Mouse (Mus musculus): ENCODE results near the gene Cped1.
"Not testable (repeated sequence)": the region's sequence is repeated elsewhere in the genome, so short reads cannot be mapped to it uniquely, and the experiment has no call there.

Gene Cped1

GRCm38 (mm10) chr6:22026761-22027594, 41.3 kb downstream of the Cped1 start:
- Histone ChIP-seq H3K36me3 (ENCODE audit: control insufficient read depth, insufficient read depth, low read length, poor library complexity, severe bottlenecking) (no peaks in the 10 kb centered on the region), H3K27me3 (ENCODE audit: control insufficient read depth, insufficient read depth, low read length, poor library complexity, severe bottlenecking) (no peaks in the 10 kb centered on the region)
- no peak for DNase-seq (ENCODE audit: low read depth, low spot score)

DNA sequence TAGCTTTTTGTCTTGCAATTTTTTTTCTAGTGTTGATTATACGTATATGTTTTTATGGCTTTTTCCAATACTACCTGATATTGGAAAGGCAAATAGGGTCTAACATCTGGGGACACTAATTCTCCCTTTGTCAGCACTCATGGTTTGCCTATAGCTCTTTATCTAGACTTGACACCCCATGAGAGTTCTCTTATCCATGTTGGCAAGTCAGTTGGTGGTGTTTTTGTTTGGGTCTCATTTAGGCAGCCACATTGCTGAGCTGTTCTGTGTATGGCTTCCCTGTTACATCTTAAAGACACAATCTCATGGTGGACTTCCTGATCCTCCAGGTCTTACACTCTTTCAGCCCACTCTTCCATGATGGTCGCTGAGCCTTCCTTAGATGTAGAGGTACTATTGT, 42.1 kb downstream of the Cped1 start:
- Histone ChIP-seq H3K36me3 (ENCODE audit: control insufficient read depth, insufficient read depth, low read length, poor library complexity, severe bottlenecking) (no peaks in the 10 kb centered on the region), H3K27me3 (ENCODE audit: control insufficient read depth, insufficient read depth, low read length, poor library complexity, severe bottlenecking) (no peaks in the 10 kb centered on the region)
- DNase-seq (ENCODE audit: low read depth, low spot score), result no peak

DNA sequence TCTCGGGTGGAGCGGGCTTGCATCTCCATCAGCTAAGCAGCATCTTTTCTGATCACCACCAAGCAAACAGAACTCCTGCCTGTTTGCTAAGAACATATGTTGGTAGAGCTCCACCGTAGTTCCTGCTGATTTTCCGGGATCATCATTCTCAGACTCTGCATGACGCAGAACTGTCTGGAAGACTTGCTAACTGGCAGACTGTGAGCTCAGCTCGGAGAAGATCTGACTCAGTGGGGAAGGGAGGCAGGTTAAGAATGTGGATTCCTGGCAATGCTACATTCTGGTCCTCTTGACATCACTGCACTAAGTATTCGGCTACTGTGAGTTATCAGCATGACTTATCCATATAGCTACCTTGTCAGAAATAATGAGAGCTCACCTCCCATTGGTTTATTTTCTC, 44.7 kb downstream of the Cped1 start:
- no peak for DNase-seq (ENCODE audit: low read depth, low spot score)
- H3K27me3 ChIP-seq (ENCODE audit: control insufficient read depth, insufficient read depth, low read length, poor library complexity, severe bottlenecking), result no peaks in the 10 kb centered on the region

GRCm38 (mm10) chr6:22033188-22033587, 47.5 kb downstream of the Cped1 start:
- H3K27me3 ChIP-seq (ENCODE audit: control insufficient read depth, insufficient read depth, low read length, poor library complexity, severe bottlenecking), result no peaks in the 10 kb centered on the region
- DNase-seq (ENCODE audit: low read depth, low spot score), result no peak
- H3K36me3 ChIP-seq (ENCODE audit: control insufficient read depth, insufficient read depth, low read length, poor library complexity, severe bottlenecking), result no peaks in the 10 kb centered on the region

More for the DNA sequence above, 44.7 kb downstream of the Cped1 start:
- no peaks in the 10 kb centered on the region for H3K36me3 ChIP-seq (ENCODE audit: control insufficient read depth, insufficient read depth, low read length, poor library complexity, severe bottlenecking)

DNA sequence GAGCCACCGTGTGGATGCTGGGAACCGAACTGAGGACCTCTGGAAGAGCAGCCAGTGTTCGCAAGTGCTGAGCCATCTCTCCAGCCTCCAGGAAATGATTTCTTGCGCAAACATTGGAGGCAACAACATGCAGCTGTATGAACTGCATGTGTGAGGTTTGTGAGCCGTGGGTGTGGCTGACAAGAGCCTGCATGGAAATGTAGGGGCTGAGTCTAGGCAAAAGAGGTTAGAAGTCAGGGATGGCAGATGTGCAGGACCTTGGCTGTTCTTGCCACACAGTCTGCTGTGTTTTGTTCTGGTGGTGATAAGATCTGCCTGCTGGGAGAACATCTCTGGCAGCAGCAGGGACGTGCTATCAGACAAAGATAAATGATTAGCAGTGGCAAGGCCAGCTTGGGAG, 49.7 kb downstream of the Cped1 start:
- Histone ChIP-seq H3K36me3 (ENCODE audit: control insufficient read depth, insufficient read depth, low read length, poor library complexity, severe bottlenecking) (no peaks in the 10 kb centered on the region), H3K27me3 (ENCODE audit: control insufficient read depth, insufficient read depth, low read length, poor library complexity, severe bottlenecking) (no peaks in the 10 kb centered on the region)
- no peak for DNase-seq (ENCODE audit: low read depth, low spot score)

GRCm38 (mm10) chr6:22035895-22036294, 50.2 kb downstream of the Cped1 start:
- no peak for DNase-seq (ENCODE audit: low read depth, low spot score)
- H3K27me3 ChIP-seq (ENCODE audit: control insufficient read depth, insufficient read depth, low read length, poor library complexity, severe bottlenecking), result no peaks in the 10 kb centered on the region
- H3K36me3 ChIP-seq (ENCODE audit: control insufficient read depth, insufficient read depth, low read length, poor library complexity, severe bottlenecking), result no peaks in the 10 kb centered on the region

DNA sequence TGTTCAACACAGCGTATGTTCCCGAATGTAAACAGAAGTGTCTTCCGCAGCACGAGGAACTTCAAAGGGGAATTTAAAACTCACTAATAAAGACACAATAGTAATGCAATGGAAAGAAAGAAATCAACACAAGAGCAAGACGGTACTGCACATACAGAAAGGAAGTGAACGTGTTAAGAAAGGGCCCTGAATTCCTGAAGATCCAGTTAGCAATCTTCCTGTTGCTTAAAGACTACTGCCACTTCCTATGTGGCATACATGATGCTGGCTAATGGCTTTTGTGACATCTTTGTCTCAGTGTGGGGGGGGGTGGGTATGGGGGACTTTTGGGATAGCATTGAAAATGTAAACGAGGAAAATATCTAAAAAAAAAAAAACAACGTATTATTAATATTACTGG, 50.7 kb downstream of the Cped1 start:
- no peak for DNase-seq (ENCODE audit: low read depth, low spot score)
- Histone ChIP-seq H3K36me3 (ENCODE audit: control insufficient read depth, insufficient read depth, low read length, poor library complexity, severe bottlenecking) (no peaks in the 10 kb centered on the region), H3K27me3 (ENCODE audit: control insufficient read depth, insufficient read depth, low read length, poor library complexity, severe bottlenecking) (no peaks in the 10 kb centered on the region)

GRCm38 (mm10) chr6:22036911-22037310, 51.2 kb downstream of the Cped1 start:
- H3K36me3 ChIP-seq (ENCODE audit: control insufficient read depth, insufficient read depth, low read length, poor library complexity, severe bottlenecking), result no peaks in the 10 kb centered on the region
- H3K27me3 ChIP-seq (ENCODE audit: control insufficient read depth, insufficient read depth, low read length, poor library complexity, severe bottlenecking), result no peaks in the 10 kb centered on the region
- no peak for DNase-seq (ENCODE audit: low read depth, low spot score)

DNA sequence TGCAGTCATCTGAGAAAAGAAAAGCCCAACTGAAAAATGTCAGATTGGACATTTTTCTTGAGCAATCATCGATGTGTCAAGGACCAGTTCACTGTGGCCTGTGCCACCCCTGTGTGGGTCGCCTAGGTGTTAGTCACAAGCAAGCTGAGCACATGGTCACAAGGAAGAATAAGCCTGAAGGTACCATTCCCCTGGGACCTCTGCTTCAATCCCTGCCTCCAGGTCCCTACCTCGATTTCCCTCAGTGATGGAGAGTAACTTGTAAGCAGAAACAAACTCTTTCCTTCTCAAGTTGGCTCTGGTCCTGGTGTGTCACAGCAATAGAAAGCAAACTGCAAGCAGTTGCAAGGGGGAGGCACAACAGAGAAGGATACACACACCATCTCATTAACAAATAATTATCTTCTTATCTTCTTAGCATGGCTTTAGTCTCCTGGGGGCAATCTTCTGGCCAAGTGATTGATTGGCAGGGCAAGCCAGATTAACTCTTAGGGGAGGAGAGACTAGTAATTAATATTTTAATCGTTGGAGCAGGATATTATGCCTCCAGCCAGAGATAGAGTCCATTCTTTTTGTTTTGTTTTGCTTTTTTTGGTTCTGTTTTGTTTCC, 51.8 kb downstream of the Cped1 start:
- no peak for DNase-seq (ENCODE audit: low read depth, low spot score)
- Histone ChIP-seq H3K27me3 (ENCODE audit: control insufficient read depth, insufficient read depth, low read length, poor library complexity, severe bottlenecking) (no peaks in the 10 kb centered on the region), H3K36me3 (ENCODE audit: control insufficient read depth, insufficient read depth, low read length, poor library complexity, severe bottlenecking) (no peaks in the 10 kb centered on the region)

- not testable (repeated sequence) for DNase-seq (ENCODE audit: low read depth, low spot score); H3K36me3 ChIP-seq (ENCODE audit: control insufficient read depth, insufficient read depth, low read length, poor library complexity, severe bottlenecking); H3K27me3 ChIP-seq (ENCODE audit: control insufficient read depth, insufficient read depth, low read length, poor library complexity, severe bottlenecking)
Observed at GRCm38 (mm10) chr6:22039666-22040065, 54.0 kb downstream of the Cped1 start.

- Histone ChIP-seq H3K27me3 (ENCODE audit: control insufficient read depth, insufficient read depth, low read length, poor library complexity, severe bottlenecking) (no peaks in the 10 kb centered on the region), H3K36me3 (ENCODE audit: control insufficient read depth, insufficient read depth, low read length, poor library complexity, severe bottlenecking) (no peaks in the 10 kb centered on the region)
- no peak for DNase-seq (ENCODE audit: low read depth, low spot score)
Observed at GRCm38 (mm10) chr6:22044880-22045605, 59.3 kb downstream of the Cped1 start.

- H3K36me3 ChIP-seq (ENCODE audit: control insufficient read depth, insufficient read depth, low read length, poor library complexity, severe bottlenecking), result no peaks in the 10 kb centered on the region
- DNase-seq (ENCODE audit: low read depth, low spot score), result no peak
- no peaks in the 10 kb centered on the region for H3K27me3 ChIP-seq (ENCODE audit: control insufficient read depth, insufficient read depth, low read length, poor library complexity, severe bottlenecking)
Observed at GRCm38 (mm10) chr6:22047101-22047500, 61.4 kb downstream of the Cped1 start.

DNA sequence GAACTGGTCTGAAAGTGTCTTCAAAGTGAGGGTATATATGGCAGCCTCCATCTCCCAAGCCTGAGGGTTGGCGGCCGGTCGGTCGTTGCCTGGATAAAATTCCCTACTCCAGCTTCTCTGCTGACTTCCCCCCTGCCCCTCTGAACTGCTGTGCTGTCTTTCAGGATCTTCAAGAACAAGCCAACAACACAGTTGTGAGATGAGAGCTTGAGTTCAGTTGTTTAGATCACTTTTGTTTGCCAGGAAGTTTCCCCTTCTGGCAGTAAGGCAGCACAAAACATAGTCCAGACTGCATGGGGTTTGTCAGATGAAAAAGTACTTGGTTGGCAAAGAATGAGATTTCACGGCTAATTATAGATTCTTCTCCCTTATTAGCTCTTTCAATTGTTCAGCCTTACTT, 63.4 kb downstream of the Cped1 start:
- Histone ChIP-seq H3K36me3 (ENCODE audit: control insufficient read depth, insufficient read depth, low read length, poor library complexity, severe bottlenecking) (no peaks in the 10 kb centered on the region), H3K27me3 (ENCODE audit: control insufficient read depth, insufficient read depth, low read length, poor library complexity, severe bottlenecking) (no peaks in the 10 kb centered on the region)
- no peak for DNase-seq (ENCODE audit: low read depth, low spot score)

DNA sequence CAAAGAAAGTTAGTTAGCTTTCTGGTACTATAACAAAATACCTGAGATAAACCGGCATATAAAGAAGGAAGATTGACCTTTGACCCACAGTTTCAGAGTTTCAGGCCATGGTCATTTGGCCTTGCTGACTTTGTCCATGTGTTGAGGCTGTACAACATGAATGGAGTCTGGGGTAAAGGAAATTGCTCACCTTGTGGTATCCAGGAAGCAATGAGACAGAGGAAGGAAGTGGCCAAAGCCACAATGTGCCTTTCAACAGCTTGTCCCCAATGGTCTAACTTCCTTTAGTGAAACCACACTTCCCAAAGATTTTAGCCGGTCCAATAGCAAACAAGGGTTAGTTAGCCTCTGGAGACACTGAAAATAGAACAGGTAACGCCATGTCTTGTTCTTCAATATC, 65.8 kb downstream of the Cped1 start:
- Histone ChIP-seq H3K27me3 (ENCODE audit: control insufficient read depth, insufficient read depth, low read length, poor library complexity, severe bottlenecking) (no peaks in the 10 kb centered on the region), H3K36me3 (ENCODE audit: control insufficient read depth, insufficient read depth, low read length, poor library complexity, severe bottlenecking) (no peaks in the 10 kb centered on the region)
- no peak for DNase-seq (ENCODE audit: low read depth, low spot score)

GRCm38 (mm10) chr6:22053014-22053413, 67.3 kb downstream of the Cped1 start:
- DNase-seq (ENCODE audit: low read depth, low spot score), result no peak
- Histone ChIP-seq H3K36me3 (ENCODE audit: control insufficient read depth, insufficient read depth, low read length, poor library complexity, severe bottlenecking) (no peaks in the 10 kb centered on the region), H3K27me3 (ENCODE audit: control insufficient read depth, insufficient read depth, low read length, poor library complexity, severe bottlenecking) (no peaks in the 10 kb centered on the region)

Data from splenic B cell, adult 2 months (primary cell).